Mouse (Mus musculus): ENCODE results near the gene Gpr176. TPM values are rescaled to one million over a fixed set of nuclear protein-coding genes. Genes with fewer than 3 reads are reported as not detected.
"Not testable (repeated sequence)": the region's sequence is repeated elsewhere in the genome, so short reads cannot be mapped to it uniquely, and the experiment has no call there.

The Gpr176 gene
- polyA plus RNA-seq, 1 experiment from 2014 or later: 0.43 TPM

GRCm38 (mm10) chr2:118298601-118299000, 74.6 kb downstream of the Gpr176 start:
- no peak overlapping the region for H3K4me2 ChIP-seq
- no peaks in the 10 kb centered on the region for H3K9me3 ChIP-seq (replicated peaks)
- ATAC-seq (replicated peaks; ENCODE audit: insufficient number of reproducible peaks, insufficient read depth, low FRiP score, low read depth): no peak
- no peaks in the 10 kb centered on the region for H3K27me3 ChIP-seq
- 79% methylated on average over 4 of the region's 4 CpGs for WGBS
- no peak overlapping the region for H3K27ac ChIP-seq
- no peak overlapping the region for H3K9ac ChIP-seq
- no peaks in the 10 kb centered on the region for H3K4me1 ChIP-seq (replicated peaks)
- H3K4me3 ChIP-seq: no peak overlapping the region
- no peaks in the 10 kb centered on the region for H3K36me3 ChIP-seq

GRCm38 (mm10) chr2:118297966-118298365, 75.3 kb downstream of the Gpr176 start:
- Histone ChIP-seq H3K27me3 (no peaks in the 10 kb centered on the region), H3K9ac (no peak overlapping the region), H3K4me1 (replicated peaks) (no peaks in the 10 kb centered on the region), H3K27ac (no peak overlapping the region), H3K9me3 (replicated peaks) (no peaks in the 10 kb centered on the region), H3K4me2 (no peak overlapping the region), H3K4me3 (no peak overlapping the region), H3K36me3 (no peaks in the 10 kb centered on the region)
- no peak for ATAC-seq (replicated peaks; ENCODE audit: insufficient number of reproducible peaks, insufficient read depth, low FRiP score, low read depth)
- WGBS: 72% methylated on average over 2 of the region's 2 CpGs

GRCm38 (mm10) chr2:118295505-118295904, 77.7 kb downstream of the Gpr176 start:
- no peak overlapping the region for H3K4me3 ChIP-seq

GRCm38 (mm10) chr2:118293583-118293982, 79.6 kb downstream of the Gpr176 start:
- no peak overlapping the region for H3K9ac ChIP-seq
- 84% methylated on average over 5 of the region's 5 CpGs for WGBS
- no peaks in the 10 kb centered on the region for H3K27me3 ChIP-seq

More at GRCm38 (mm10) chr2:118295505-118295904, 77.7 kb downstream of the Gpr176 start:
- Histone ChIP-seq H3K27me3 (no peaks in the 10 kb centered on the region), H3K4me1 (replicated peaks) (no peaks in the 10 kb centered on the region), H3K36me3 (no peaks in the 10 kb centered on the region), H3K9me3 (replicated peaks) (no peaks in the 10 kb centered on the region), H3K4me2 (no peak overlapping the region), H3K9ac (no peak overlapping the region), H3K27ac (no peak overlapping the region)
- ATAC-seq (replicated peaks; ENCODE audit: insufficient number of reproducible peaks, insufficient read depth, low FRiP score, low read depth): no peak
- 68% methylated on average over 7 of the region's 7 CpGs for WGBS

GRCm38 (mm10) chr2:118289066-118289460, 84.2 kb downstream of the Gpr176 start:
- H3K27me3 ChIP-seq; H3K4me1 ChIP-seq (replicated peaks); H3K4me3 ChIP-seq; H3K36me3 ChIP-seq; ATAC-seq (replicated peaks; ENCODE audit: insufficient number of reproducible peaks, insufficient read depth, low FRiP score, low read depth); H3K4me2 ChIP-seq; H3K9ac ChIP-seq; H3K9me3 ChIP-seq (replicated peaks); H3K27ac ChIP-seq: not testable (repeated sequence)
- WGBS: 78% methylated on average over 7 of the region's 7 CpGs

More at GRCm38 (mm10) chr2:118293583-118293982, 79.6 kb downstream of the Gpr176 start:
- H3K27ac ChIP-seq: no peak overlapping the region
- ATAC-seq (replicated peaks; ENCODE audit: insufficient number of reproducible peaks, insufficient read depth, low FRiP score, low read depth): no peak
- H3K4me3 ChIP-seq: no peak overlapping the region
- no peaks in the 10 kb centered on the region for H3K36me3 ChIP-seq
- H3K4me1 ChIP-seq (replicated peaks): no peaks in the 10 kb centered on the region
- no peak overlapping the region for H3K4me2 ChIP-seq
- no peaks in the 10 kb centered on the region for H3K9me3 ChIP-seq (replicated peaks)

- 79% methylated on average over 9 of the region's 9 CpGs for WGBS
- H3K36me3 ChIP-seq: no peaks in the 10 kb centered on the region
- H3K4me2 ChIP-seq: no peak overlapping the region
- H3K27me3 ChIP-seq: no peaks in the 10 kb centered on the region
- H3K9me3 ChIP-seq (replicated peaks): no peaks in the 10 kb centered on the region
- H3K4me3 ChIP-seq: no peak overlapping the region
- ATAC-seq (replicated peaks; ENCODE audit: insufficient number of reproducible peaks, insufficient read depth, low FRiP score, low read depth): no peak
- H3K27ac ChIP-seq: no peak overlapping the region
- no peak overlapping the region for H3K9ac ChIP-seq
- H3K4me1 ChIP-seq (replicated peaks): no peaks in the 10 kb centered on the region
Observed at GRCm38 (mm10) chr2:118288326-118289065, 84.7 kb downstream of the Gpr176 start.

GRCm38 (mm10) chr2:118287678-118288077, 85.5 kb downstream of the Gpr176 start:
- no peaks in the 10 kb centered on the region for H3K9me3 ChIP-seq (replicated peaks)
- H3K36me3 ChIP-seq: no peaks in the 10 kb centered on the region
- H3K4me1 ChIP-seq (replicated peaks): no peaks in the 10 kb centered on the region
- no peak overlapping the region for H3K27ac ChIP-seq
- no peak for ATAC-seq (replicated peaks; ENCODE audit: insufficient number of reproducible peaks, insufficient read depth, low FRiP score, low read depth)
- no peaks in the 10 kb centered on the region for H3K27me3 ChIP-seq
- H3K4me2 ChIP-seq: no peak overlapping the region
- WGBS: 68% methylated on average over 4 of the region's 4 CpGs
- H3K9ac ChIP-seq: no peak overlapping the region
- no peak overlapping the region for H3K4me3 ChIP-seq

- H3K4me3 ChIP-seq: no peak overlapping the region
- no peaks in the 10 kb centered on the region for H3K36me3 ChIP-seq
- no peak overlapping the region for H3K4me2 ChIP-seq
- no peaks in the 10 kb centered on the region for H3K27me3 ChIP-seq
- H3K9me3 ChIP-seq (replicated peaks): no peaks in the 10 kb centered on the region
- H3K27ac ChIP-seq: no peak overlapping the region
- WGBS: 77% methylated on average over 3 of the region's 3 CpGs
- H3K4me1 ChIP-seq (replicated peaks): peaks cover 2% of the 10 kb centered on the region; the same call in 1 of the 2 replicates
- ATAC-seq (replicated peaks; ENCODE audit: insufficient number of reproducible peaks, insufficient read depth, low FRiP score, low read depth): no peak
- no peak overlapping the region for H3K9ac ChIP-seq
Observed at GRCm38 (mm10) chr2:118282467-118282866, 90.8 kb downstream of the Gpr176 start.

GRCm38 (mm10) chr2:118278249-118278648, 95.0 kb downstream of the Gpr176 start:
- Histone ChIP-seq H3K4me1 (replicated peaks) (peaks cover 2% of the 10 kb centered on the region; the same call in 1 of the 2 replicates), H3K27ac (no peak overlapping the region), H3K27me3 (no peaks in the 10 kb centered on the region), H3K4me3 (no peak overlapping the region), H3K9me3 (replicated peaks) (no peaks in the 10 kb centered on the region), H3K36me3 (no peaks in the 10 kb centered on the region), H3K9ac (no peak overlapping the region), H3K4me2 (no peak overlapping the region)
- 83% methylated on average over 8 of the region's 8 CpGs for WGBS
- ATAC-seq (replicated peaks; ENCODE audit: insufficient number of reproducible peaks, insufficient read depth, low FRiP score, low read depth): no peak

- H3K4me1 ChIP-seq (replicated peaks): no peaks in the 10 kb centered on the region
- no peak overlapping the region for H3K9ac ChIP-seq
- no peak overlapping the region for H3K4me2 ChIP-seq
- H3K4me3 ChIP-seq: no peak overlapping the region
- no peaks in the 10 kb centered on the region for H3K27me3 ChIP-seq
- H3K27ac ChIP-seq: no peak overlapping the region
- no peaks in the 10 kb centered on the region for H3K36me3 ChIP-seq
- H3K9me3 ChIP-seq (replicated peaks): no peaks in the 10 kb centered on the region
- ATAC-seq (replicated peaks; ENCODE audit: insufficient number of reproducible peaks, insufficient read depth, low FRiP score, low read depth): no peak
- WGBS: 84% methylated on average over 10 of the region's 10 CpGs
Observed at GRCm38 (mm10) chr2:118271606-118272005, 101.6 kb downstream of the Gpr176 start.

GRCm38 (mm10) chr2:118270213-118270612, 103.0 kb downstream of the Gpr176 start:
- Histone ChIP-seq H3K36me3 (no peaks in the 10 kb centered on the region), H3K9me3 (replicated peaks) (no peaks in the 10 kb centered on the region), H3K4me1 (replicated peaks) (no peaks in the 10 kb centered on the region), H3K27ac (no peak overlapping the region), H3K27me3 (no peaks in the 10 kb centered on the region), H3K4me3 (no peak overlapping the region), H3K4me2 (no peak overlapping the region), H3K9ac (no peak overlapping the region)
- no peak for ATAC-seq (replicated peaks; ENCODE audit: insufficient number of reproducible peaks, insufficient read depth, low FRiP score, low read depth)
- 87% methylated on average over 14 of the region's 14 CpGs for WGBS

GRCm38 (mm10) chr2:118263914-118264201, 109.4 kb downstream of the Gpr176 start:
- Histone ChIP-seq H3K27me3 (peaks cover 17% of the 10 kb centered on the region; the same call in 1 of the 2 replicates), H3K4me2 (no peak overlapping the region), H3K4me1 (replicated peaks) (no peaks in the 10 kb centered on the region), H3K9me3 (replicated peaks) (no peaks in the 10 kb centered on the region), H3K9ac (no peak overlapping the region), H3K4me3 (no peak overlapping the region), H3K27ac (no peak overlapping the region), H3K36me3 (no peaks in the 10 kb centered on the region)
- ATAC-seq (replicated peaks; ENCODE audit: insufficient number of reproducible peaks, insufficient read depth, low FRiP score, low read depth): no peak
- WGBS: 43% methylated on average over 2 of the region's 2 CpGs
